Mouse (Mus musculus): Measurements from ENCODE around the gene Map2k5. TPM values are rescaled to one million over a fixed set of nuclear protein-coding genes. Genes with fewer than 3 reads are reported as not detected.

Map2k5 gene
- polyA plus RNA-seq, 1 experiment from 2014 or later: 33.3 TPM

DNA sequence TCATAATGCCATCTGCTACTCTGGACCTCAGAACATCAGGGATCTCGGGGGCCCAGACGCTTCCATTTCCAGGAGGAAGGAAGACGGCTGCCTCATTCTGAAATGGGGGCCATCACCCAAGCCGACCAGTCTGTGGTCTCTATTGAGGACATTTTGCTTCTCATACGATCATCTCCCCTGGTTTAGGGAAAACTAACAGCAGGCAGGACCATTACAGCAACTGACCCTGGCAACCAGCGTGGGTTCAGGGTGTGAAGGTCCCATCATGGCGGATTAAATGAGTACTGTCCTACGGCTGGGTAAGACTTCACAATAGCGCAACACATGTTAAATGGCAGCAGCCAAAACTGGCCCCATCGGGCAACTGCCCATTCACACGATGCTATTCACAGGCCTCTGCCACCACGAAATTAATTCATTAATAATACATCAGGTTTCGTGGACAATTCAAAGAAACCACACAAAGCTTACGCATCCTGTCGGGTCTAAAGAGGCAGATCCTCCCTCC is 170.9 kb downstream of the Map2k5 start:
- Histone ChIP-seq H3K36me3 (no peaks in the 10 kb centered on the region), H3K27ac (replicated peaks) (no peak overlapping the region), H3K27me3 (replicated peaks) (0 out of 2 replicates have a peak, but pooled peaks cover 4% of the 10 kb centered on the region), H3K4me3 (replicated peaks) (no peak overlapping the region), H3K9ac (replicated peaks) (no peak overlapping the region), H3K4me1 (no peaks in the 10 kb centered on the region), H3K4me2 (no peak overlapping the region), H3K9me3 (replicated peaks) (no peaks in the 10 kb centered on the region)
- ATAC-seq (ENCODE audit: low FRiP score): no peak
- 35% methylated on average over 15 of the region's 15 CpGs for WGBS

- Histone ChIP-seq H3K4me2 (no peak overlapping the region), H3K9ac (replicated peaks) (no peak overlapping the region), H3K27me3 (replicated peaks) (0 out of 2 replicates have a peak, but pooled peaks cover 4% of the 10 kb centered on the region), H3K4me3 (replicated peaks) (no peak overlapping the region), H3K4me1 (no peaks in the 10 kb centered on the region), H3K9me3 (replicated peaks) (no peaks in the 10 kb centered on the region), H3K36me3 (no peaks in the 10 kb centered on the region), H3K27ac (replicated peaks) (no peak overlapping the region)
- 83% methylated on average over 3 of the region's 3 CpGs for WGBS
- ATAC-seq (ENCODE audit: low FRiP score): no peak
Observed at GRCm38 (mm10) chr9:63203461-63203860, 174.2 kb downstream of the Map2k5 start.

- no peaks in the 10 kb centered on the region for H3K36me3 ChIP-seq
- H3K4me2 ChIP-seq: no peak overlapping the region
- H3K9ac ChIP-seq (replicated peaks): no peak overlapping the region
- no peak overlapping the region for H3K27ac ChIP-seq (replicated peaks)
- H3K4me3 ChIP-seq (replicated peaks): no peak overlapping the region
- no peak for ATAC-seq (ENCODE audit: low FRiP score)
- peaks cover 12% of the 10 kb centered on the region for H3K4me1 ChIP-seq
- 93% methylated on average over 15 of the region's 15 CpGs for WGBS
- 0 out of 2 replicates have a peak, but pooled peaks cover 4% of the 10 kb centered on the region for H3K27me3 ChIP-seq (replicated peaks)
- H3K9me3 ChIP-seq (replicated peaks): no peaks in the 10 kb centered on the region
Observed at GRCm38 (mm10) chr9:63201376-63202323, 176.1 kb downstream of the Map2k5 start.

- no peak overlapping the region for H3K27ac ChIP-seq (replicated peaks)
- H3K9ac ChIP-seq (replicated peaks): no peak overlapping the region
- no peaks in the 10 kb centered on the region for H3K36me3 ChIP-seq
- H3K4me1 ChIP-seq: peaks cover 23% of the 10 kb centered on the region
- H3K4me3 ChIP-seq (replicated peaks): no peak overlapping the region
- WGBS: 17% methylated on average over 8 of the region's 8 CpGs
- H3K4me2 ChIP-seq: no peak overlapping the region
- ATAC-seq (ENCODE audit: low FRiP score): no peak
- H3K9me3 ChIP-seq (replicated peaks): no peaks in the 10 kb centered on the region
- H3K27me3 ChIP-seq (replicated peaks): no peaks in the 10 kb centered on the region
Observed at GRCm38 (mm10) chr9:63197252-63197651, 180.4 kb downstream of the Map2k5 start.

DNA sequence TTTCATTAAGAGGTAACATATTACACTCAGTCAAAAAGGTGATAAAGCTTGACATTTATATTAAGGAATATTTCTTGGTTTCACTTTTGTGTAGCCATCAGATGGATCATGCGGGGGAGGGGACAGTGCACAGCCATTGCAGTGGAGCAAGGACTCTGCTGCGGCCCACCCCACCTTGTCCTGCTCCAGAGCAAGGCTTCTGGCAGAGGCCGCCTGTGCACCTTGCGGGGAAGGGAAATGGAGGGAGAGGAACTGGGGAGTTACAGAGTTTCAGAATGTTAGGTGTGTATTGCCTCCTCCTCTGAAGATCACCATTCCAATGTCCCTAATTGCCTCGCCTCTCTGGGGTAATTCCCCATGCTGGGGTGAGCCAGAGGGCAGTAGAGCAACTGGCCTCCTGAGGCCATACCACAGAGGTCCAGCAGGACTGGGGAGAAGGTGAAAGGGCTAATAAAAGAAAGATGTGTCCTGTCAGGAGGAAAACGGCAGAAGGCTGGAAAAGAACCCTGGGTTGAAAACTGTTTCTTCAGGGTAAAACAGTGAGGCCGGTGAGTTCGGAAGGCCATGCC is 181.5 kb downstream of the Map2k5 start:
- WGBS: 49% methylated on average over 8 of the region's 8 CpGs
- Histone ChIP-seq H3K4me2 (no peak overlapping the region), H3K9ac (replicated peaks) (no peak overlapping the region), H3K9me3 (replicated peaks) (no peaks in the 10 kb centered on the region), H3K4me3 (replicated peaks) (no peak overlapping the region), H3K36me3 (no peaks in the 10 kb centered on the region), H3K27ac (replicated peaks) (no peak overlapping the region), H3K27me3 (replicated peaks) (no peaks in the 10 kb centered on the region), H3K4me1 (peaks cover 23% of the 10 kb centered on the region)
- ATAC-seq (ENCODE audit: low FRiP score): no peak

DNA sequence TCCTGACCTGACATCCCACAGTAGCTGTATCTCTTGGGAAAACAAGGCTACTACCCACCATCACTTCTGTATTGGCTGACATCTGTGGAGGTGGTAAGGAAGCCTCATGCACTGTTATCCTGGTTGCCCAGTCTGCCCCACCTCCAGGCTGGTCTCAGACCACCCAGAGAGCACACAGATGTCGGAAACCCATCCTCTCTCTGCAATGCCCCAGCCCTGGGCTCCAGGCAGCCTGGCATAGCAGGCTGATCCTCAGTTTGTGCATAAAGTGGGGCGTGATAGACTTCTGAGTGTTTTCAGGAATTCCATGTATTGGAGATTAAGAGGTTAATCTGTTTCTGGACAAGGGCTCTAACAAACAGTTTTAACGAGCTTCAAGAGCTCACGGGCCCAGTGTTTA is 182.2 kb downstream of the Map2k5 start:
- Histone ChIP-seq H3K4me2 (no peak overlapping the region), H3K27me3 (replicated peaks) (no peaks in the 10 kb centered on the region), H3K27ac (replicated peaks) (no peak overlapping the region), H3K4me3 (replicated peaks) (no peak overlapping the region), H3K4me1 (peaks cover 23% of the 10 kb centered on the region), H3K9ac (replicated peaks) (no peak overlapping the region), H3K36me3 (no peaks in the 10 kb centered on the region), H3K9me3 (replicated peaks) (no peaks in the 10 kb centered on the region)
- no peak for ATAC-seq (ENCODE audit: low FRiP score)
- WGBS: 36% methylated on average over 4 of the region's 4 CpGs

DNA sequence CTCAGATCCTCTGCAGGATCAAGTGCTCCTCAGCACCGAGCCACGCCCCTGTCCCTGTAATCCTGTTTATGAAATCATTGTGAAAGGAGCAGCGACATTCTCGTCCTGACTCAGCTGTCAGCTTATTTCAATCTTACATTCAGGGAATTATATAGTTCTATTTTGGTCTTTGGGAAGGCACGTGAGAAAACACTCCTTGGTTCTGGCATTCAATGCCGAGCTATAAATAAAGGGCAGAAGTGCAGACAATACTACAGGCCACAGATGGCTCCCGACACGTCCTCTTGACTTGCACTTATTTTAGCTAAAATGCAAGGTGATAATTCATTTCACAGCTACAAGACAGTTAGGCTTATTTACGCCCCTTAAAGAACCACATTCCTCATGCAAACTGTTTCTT is 182.9 kb downstream of the Map2k5 start:
- Histone ChIP-seq H3K9me3 (replicated peaks) (no peaks in the 10 kb centered on the region), H3K36me3 (no peaks in the 10 kb centered on the region), H3K27ac (replicated peaks) (no peak overlapping the region), H3K4me1 (peaks cover 23% of the 10 kb centered on the region), H3K4me2 (no peak overlapping the region), H3K27me3 (replicated peaks) (no peaks in the 10 kb centered on the region), H3K4me3 (replicated peaks) (no peak overlapping the region), H3K9ac (replicated peaks) (no peak overlapping the region)
- WGBS: 45% methylated on average over 9 of the region's 9 CpGs
- ATAC-seq (ENCODE audit: low FRiP score): no peak

DNA sequence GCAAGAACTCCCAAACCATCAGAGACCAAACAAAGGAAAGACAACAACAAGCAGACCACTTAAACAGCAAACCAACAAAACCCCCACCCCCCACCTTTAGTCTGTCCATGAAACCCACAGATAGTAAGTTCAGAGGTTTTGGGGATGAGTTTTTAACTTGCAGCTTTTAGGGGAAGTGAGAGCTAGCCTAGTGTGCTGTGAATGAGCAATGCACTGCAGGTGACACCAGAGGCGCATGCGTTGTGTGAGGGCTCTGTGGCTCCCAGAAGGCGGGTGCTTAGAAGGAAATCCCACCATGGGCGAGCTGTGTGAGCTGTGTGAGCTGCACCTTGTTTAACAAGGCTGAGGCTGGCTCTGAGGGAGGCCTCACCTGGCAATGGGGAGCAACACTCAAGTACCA is 184.9 kb downstream of the Map2k5 start:
- Histone ChIP-seq H3K4me1 (peaks cover 16% of the 10 kb centered on the region), H3K36me3 (no peaks in the 10 kb centered on the region), H3K27me3 (replicated peaks) (no peaks in the 10 kb centered on the region), H3K4me2 (no peak overlapping the region), H3K9me3 (replicated peaks) (no peaks in the 10 kb centered on the region), H3K9ac (replicated peaks) (no peak overlapping the region), H3K27ac (replicated peaks) (no peak overlapping the region), H3K4me3 (replicated peaks) (no peak overlapping the region)
- WGBS: 79% methylated on average over 4 of the region's 4 CpGs
- ATAC-seq (ENCODE audit: low FRiP score): no peak

GRCm38 (mm10) chr9:63187310-63187709 is 190.4 kb downstream of the Map2k5 start:
- WGBS: 22% methylated on average over 7 of the region's 7 CpGs
- Histone ChIP-seq H3K27ac (replicated peaks) (no peak overlapping the region), H3K9ac (replicated peaks) (no peak overlapping the region), H3K36me3 (no peaks in the 10 kb centered on the region), H3K4me3 (replicated peaks) (no peak overlapping the region), H3K9me3 (replicated peaks) (no peaks in the 10 kb centered on the region), H3K27me3 (replicated peaks) (peaks cover 4% of the 10 kb centered on the region; the same call in 1 of the 2 replicates), H3K4me2 (no peak overlapping the region), H3K4me1 (peaks cover 41% of the 10 kb centered on the region)
- ATAC-seq (ENCODE audit: low FRiP score): no peak

DNA sequence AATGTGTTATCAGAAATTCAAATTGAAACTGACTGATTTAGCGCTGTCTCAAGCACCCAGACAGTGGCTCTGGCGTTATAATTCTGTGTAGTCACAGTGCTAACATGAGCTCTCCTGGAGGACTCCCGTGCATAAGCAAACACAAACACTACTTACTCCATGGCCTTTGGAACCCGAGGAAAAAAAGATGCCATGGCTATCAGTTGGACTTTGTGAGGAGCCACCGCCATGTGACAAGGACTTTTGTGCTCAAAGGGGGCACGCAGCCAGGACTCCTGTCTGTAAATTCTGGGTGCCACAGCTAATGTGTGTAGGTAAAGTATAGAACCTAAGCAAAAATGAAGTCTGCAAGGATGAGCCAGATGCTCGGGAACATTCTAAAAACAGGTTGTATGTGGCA is 192.5 kb downstream of the Map2k5 start:
- Histone ChIP-seq H3K4me2 (no peak overlapping the region), H3K27me3 (replicated peaks) (peaks cover 5% of the 10 kb centered on the region; the same call in 1 of the 2 replicates), H3K9ac (replicated peaks) (no peak overlapping the region), H3K4me3 (replicated peaks) (no peak overlapping the region), H3K4me1 (peaks cover 54% of the 10 kb centered on the region), H3K27ac (replicated peaks) (no peak overlapping the region), H3K36me3 (no peaks in the 10 kb centered on the region), H3K9me3 (replicated peaks) (no peaks in the 10 kb centered on the region)
- 65% methylated on average over 7 of the region's 7 CpGs for WGBS
- ATAC-seq (ENCODE audit: low FRiP score): no peak

- no peak for ATAC-seq (ENCODE audit: low FRiP score)
- Histone ChIP-seq H3K4me3 (replicated peaks) (no peak overlapping the region), H3K4me2 (no peak overlapping the region), H3K27ac (replicated peaks) (no peak overlapping the region), H3K9me3 (replicated peaks) (no peaks in the 10 kb centered on the region), H3K4me1 (peaks cover 54% of the 10 kb centered on the region), H3K9ac (replicated peaks) (no peak overlapping the region), H3K36me3 (peaks cover 6% of the 10 kb centered on the region; the same call in 1 of the 2 replicates), H3K27me3 (replicated peaks) (peaks cover 12% of the 10 kb centered on the region; the same call in 1 of the 2 replicates)
- WGBS: 65% methylated on average over 7 of the region's 7 CpGs
Observed at GRCm38 (mm10) chr9:63183864-63184263, 193.8 kb downstream of the Map2k5 start.
